Mouse (Mus musculus): Measurements from ENCODE around the gene Sgca. TPM values are rescaled to one million over a fixed set of nuclear protein-coding genes. Genes with fewer than 3 reads are reported as not detected.
A peak's percentile ranks its signal among the peaks of the same experiment; 100 is the strongest.

Sgca gene
- polyA plus RNA-seq, 1 experiment from 2014 or later: not detected

GRCm38 (mm10) chr11:94967419-94967818 is 8.7 kb downstream of the Sgca start, which contains the start of gene Hils1:
Hils1 (plus strand) TSS chr11:94967593.
- H3K9ac ChIP-seq: no peak within 1 kb of the TSS
- no peaks in the 10 kb centered on the region for H3K27me3 ChIP-seq (ENCODE audit: insufficient read depth, low read length)
- WGBS: 27% methylated on average over 4 of the region's 4 CpGs
- DNase-seq (no peak), ATAC-seq (ENCODE audit: insufficient read depth) (no peak)
- H3K27ac ChIP-seq (ENCODE audit: low read depth): no peak within 1 kb of the TSS
- H3K4me2 ChIP-seq: no peak within 1 kb of the TSS
- H3K4me1 ChIP-seq (ENCODE audit: insufficient read depth): no peaks in the 10 kb centered on the region
- no peaks in the 10 kb centered on the region for H3K9me3 ChIP-seq (ENCODE audit: low read depth, low read length)
- TF ChIP-seq CTCF (IDR thresholded peaks at IDR 0.05; ENCODE audit: low read depth): peak; percentile 23; the same call in 1 of the 2 replicates
- H3K4me3 ChIP-seq (ENCODE audit: low read depth, low read length): no peak within 1 kb of the TSS
- H3K36me3 ChIP-seq (ENCODE audit: insufficient read depth): no peaks in the 10 kb centered on the region

GRCm38 (mm10) chr11:94962534-94963101 is 13.5 kb downstream of the Sgca start:
- 61% methylated on average over 5 of the region's 5 CpGs for WGBS
- H3K27ac ChIP-seq (ENCODE audit: low read depth): no peak overlapping the region
- no peak for DNase-seq

GRCm38 (mm10) chr11:94958065-94958858 is 17.9 kb downstream of the Sgca start:
- peak; percentile 87 for DNase-seq
- Histone ChIP-seq H3K4me1 (ENCODE audit: insufficient read depth) (peaks cover 14% of the 10 kb centered on the region), H3K27me3 (ENCODE audit: insufficient read depth, low read length) (no peaks in the 10 kb centered on the region), H3K9me3 (ENCODE audit: low read depth, low read length) (no peaks in the 10 kb centered on the region), H3K4me3 (ENCODE audit: low read depth, low read length) (no peak overlapping the region), H3K36me3 (ENCODE audit: insufficient read depth) (no peaks in the 10 kb centered on the region), H3K9ac (no peak overlapping the region), H3K27ac (ENCODE audit: low read depth) (peak overlapping the region; percentile 71; the same call in 1 of the 2 replicates), H3K4me2 (peak overlapping the region; percentile 26)
- TF ChIP-seq CTCF (IDR thresholded peaks at IDR 0.05; ENCODE audit: low read depth): no peak
- peak; percentile 76 for ATAC-seq (ENCODE audit: insufficient read depth)
- 12% methylated on average over 8 of the region's 8 CpGs for WGBS

More at GRCm38 (mm10) chr11:94962534-94963101, 13.5 kb downstream of the Sgca start:
- Histone ChIP-seq H3K4me2 (no peak overlapping the region), H3K9ac (no peak overlapping the region), H3K4me1 (ENCODE audit: insufficient read depth) (peaks cover 12% of the 10 kb centered on the region), H3K27me3 (ENCODE audit: insufficient read depth, low read length) (no peaks in the 10 kb centered on the region), H3K36me3 (ENCODE audit: insufficient read depth) (no peaks in the 10 kb centered on the region), H3K9me3 (ENCODE audit: low read depth, low read length) (no peaks in the 10 kb centered on the region), H3K4me3 (ENCODE audit: low read depth, low read length) (no peak overlapping the region)
- no peak for ATAC-seq (ENCODE audit: insufficient read depth)
- no peak for TF ChIP-seq CTCF (IDR thresholded peaks at IDR 0.05; ENCODE audit: low read depth)

GRCm38 (mm10) chr11:94957693-94958064 is 18.4 kb downstream of the Sgca start:
- WGBS: 84% methylated on average over 9 of the region's 9 CpGs
- H3K4me2 ChIP-seq: peak overlapping the region; percentile 26; the same call in 1 of the 2 replicates

GRCm38 (mm10) chr11:94955103-94955502 is 21.0 kb downstream of the Sgca start:
- 59% methylated on average over 9 of the region's 9 CpGs for WGBS
- TF ChIP-seq CTCF (IDR thresholded peaks at IDR 0.05; ENCODE audit: low read depth): no peak
- no peaks in the 10 kb centered on the region for H3K9me3 ChIP-seq (ENCODE audit: low read depth, low read length)
- peaks cover 25% of the 10 kb centered on the region for H3K36me3 ChIP-seq (ENCODE audit: insufficient read depth)
- no peaks in the 10 kb centered on the region for H3K27me3 ChIP-seq (ENCODE audit: insufficient read depth, low read length)
- H3K27ac ChIP-seq (ENCODE audit: low read depth): peak overlapping the region; percentile 56; the same call in 1 of the 2 replicates
- peak; percentile 51 for DNase-seq
- H3K9ac ChIP-seq: no peak overlapping the region
- H3K4me1 ChIP-seq (ENCODE audit: insufficient read depth): peaks cover 14% of the 10 kb centered on the region
- no peak overlapping the region for H3K4me3 ChIP-seq (ENCODE audit: low read depth, low read length)
- 0 out of 2 replicates have a peak, but pooled peaks have one; percentile 16 for ATAC-seq (ENCODE audit: insufficient read depth)
- peak overlapping the region; percentile 26; the same call in 1 of the 2 replicates for H3K4me2 ChIP-seq

More at GRCm38 (mm10) chr11:94957693-94958064, 18.4 kb downstream of the Sgca start:
- Histone ChIP-seq H3K4me1 (ENCODE audit: insufficient read depth) (peaks cover 14% of the 10 kb centered on the region), H3K9me3 (ENCODE audit: low read depth, low read length) (no peaks in the 10 kb centered on the region), H3K4me3 (ENCODE audit: low read depth, low read length) (no peak overlapping the region), H3K9ac (no peak overlapping the region), H3K27ac (ENCODE audit: low read depth) (peak overlapping the region; percentile 71; the same call in 1 of the 2 replicates), H3K27me3 (ENCODE audit: insufficient read depth, low read length) (no peaks in the 10 kb centered on the region), H3K36me3 (ENCODE audit: insufficient read depth) (0 out of 2 replicates have a peak, but pooled peaks cover 1% of the 10 kb centered on the region)
- no peak for TF ChIP-seq CTCF (IDR thresholded peaks at IDR 0.05; ENCODE audit: low read depth)
- peak; percentile 6; the same call in 1 of the 2 replicates for ATAC-seq (ENCODE audit: insufficient read depth)
- DNase-seq: no peak

GRCm38 (mm10) chr11:94952169-94952568 is 24.0 kb downstream of the Sgca start:
- H3K27ac ChIP-seq (ENCODE audit: low read depth): no peak overlapping the region; the same call in 1 of the 2 replicates
- DNase-seq (no peak), ATAC-seq (ENCODE audit: insufficient read depth) (no peak)
- no peak overlapping the region for H3K4me3 ChIP-seq (ENCODE audit: low read depth, low read length)
- H3K9ac ChIP-seq: no peak overlapping the region
- H3K4me1 ChIP-seq (ENCODE audit: insufficient read depth): no peaks in the 10 kb centered on the region
- no peaks in the 10 kb centered on the region for H3K9me3 ChIP-seq (ENCODE audit: low read depth, low read length)
- 17% methylated on average over 6 of the region's 6 CpGs for WGBS
- no peak for TF ChIP-seq CTCF (IDR thresholded peaks at IDR 0.05; ENCODE audit: low read depth)
- H3K36me3 ChIP-seq (ENCODE audit: insufficient read depth): peaks cover 54% of the 10 kb centered on the region
- H3K4me2 ChIP-seq: no peak overlapping the region
- H3K27me3 ChIP-seq (ENCODE audit: insufficient read depth, low read length): no peaks in the 10 kb centered on the region

- Histone ChIP-seq H3K4me2 (no peak overlapping the region), H3K27me3 (ENCODE audit: insufficient read depth, low read length) (no peaks in the 10 kb centered on the region), H3K4me1 (ENCODE audit: insufficient read depth) (no peaks in the 10 kb centered on the region; the same call in 1 of the 2 replicates), H3K9me3 (ENCODE audit: low read depth, low read length) (no peaks in the 10 kb centered on the region), H3K27ac (ENCODE audit: low read depth) (peak overlapping the region; percentile 44; the same call in 1 of the 2 replicates), H3K9ac (no peak overlapping the region), H3K4me3 (ENCODE audit: low read depth, low read length) (no peak overlapping the region), H3K36me3 (ENCODE audit: insufficient read depth) (peaks cover 100% of the 10 kb centered on the region)
- DNase-seq (no peak), ATAC-seq (ENCODE audit: insufficient read depth) (no peak)
- TF ChIP-seq CTCF (IDR thresholded peaks at IDR 0.05; ENCODE audit: low read depth): no peak
- WGBS: 80% methylated on average over 12 of the region's 12 CpGs
Observed at GRCm38 (mm10) chr11:94945236-94945635, 30.9 kb downstream of the Sgca start.
